Mouse (Mus musculus) T-helper 2 cell (primary cell): ENCODE measurements around the gene Olfr1328.
"Not testable (repeated sequence)": the region's sequence is repeated elsewhere in the genome, so short reads cannot be mapped to it uniquely, and the experiment has no call there.

Experiments
- in situ Hi-C: fragments of 300-600 bp; cut with MboI, MseI; formaldehyde crosslinking; loops from one replicate; pipeline ENCODE4 v1.15.1; 2025; ENCODE audit warnings: high pct_unique_total_duplicates

The Olfr1328 gene

GRCm38 (mm10) chr4:118938512-118938911 is at the start of gene Olfr1328:
Gene Olfr1328, minus strand, starts transcription at chr4:118938612.
- in situ Hi-C loops = no loop called here

GRCm38 (mm10) chr4:118985291-118985690 is 46.9 kb upstream of the Olfr1328 start:
- in situ Hi-C loops = no loop called here

- in situ Hi-C loops = no loop called here
Measured at GRCm38 (mm10) chr4:118973281-118973680, 34.9 kb upstream of the Olfr1328 start.

GRCm38 (mm10) chr4:118967711-118968110 is 29.3 kb upstream of the Olfr1328 start:
- in situ Hi-C loops = no loop called here

GRCm38 (mm10) chr4:118961141-118961628 is 22.8 kb upstream of the Olfr1328 start, which contains the start of gene Lao1:
Gene Lao1, plus strand, starts transcription at chr4:118961578.
- in situ Hi-C loops = no loop called here

GRCm38 (mm10) chr4:118958812-118959211 is 20.4 kb upstream of the Olfr1328 start:
- in situ Hi-C loops = no loop called here

GRCm38 (mm10) chr4:118931326-118931725 is 7.1 kb downstream of the Olfr1328 start:
- in situ Hi-C loops = not testable (repeated sequence)

GRCm38 (mm10) chr4:118917365-118917764 is 21.0 kb downstream of the Olfr1328 start, which contains the start of gene Olfr1329:
Gene Olfr1329, minus strand, starts transcription at chr4:118917465.
- in situ Hi-C loops = loop anchor here (25.0 kb wide), 1 partner anchor 1570 kb away; no protein-coding TSS in a partner anchor

GRCm38 (mm10) chr4:118901981-118902380 is 36.4 kb downstream of the Olfr1328 start:
- in situ Hi-C loops = loop anchor here (25.0 kb wide), 1 partner anchor 1585 kb away; no protein-coding TSS in a partner anchor

- in situ Hi-C loops = no loop called here
Measured at GRCm38 (mm10) chr4:118888297-118888696, 50.1 kb downstream of the Olfr1328 start, which contains the start of gene Olfr1330. Gene Olfr1330, plus strand, starts transcription at chr4:118888597.
